Mouse (Mus musculus): ENCODE data around the gene Galnt9. TPM values are rescaled to one million over a fixed set of nuclear protein-coding genes. Genes with fewer than 3 reads are reported as not detected.

Galnt9 gene
- total RNA-seq (2023): 1 to 10 TPM; 5.9 to 6.4 TPM

DNA sequence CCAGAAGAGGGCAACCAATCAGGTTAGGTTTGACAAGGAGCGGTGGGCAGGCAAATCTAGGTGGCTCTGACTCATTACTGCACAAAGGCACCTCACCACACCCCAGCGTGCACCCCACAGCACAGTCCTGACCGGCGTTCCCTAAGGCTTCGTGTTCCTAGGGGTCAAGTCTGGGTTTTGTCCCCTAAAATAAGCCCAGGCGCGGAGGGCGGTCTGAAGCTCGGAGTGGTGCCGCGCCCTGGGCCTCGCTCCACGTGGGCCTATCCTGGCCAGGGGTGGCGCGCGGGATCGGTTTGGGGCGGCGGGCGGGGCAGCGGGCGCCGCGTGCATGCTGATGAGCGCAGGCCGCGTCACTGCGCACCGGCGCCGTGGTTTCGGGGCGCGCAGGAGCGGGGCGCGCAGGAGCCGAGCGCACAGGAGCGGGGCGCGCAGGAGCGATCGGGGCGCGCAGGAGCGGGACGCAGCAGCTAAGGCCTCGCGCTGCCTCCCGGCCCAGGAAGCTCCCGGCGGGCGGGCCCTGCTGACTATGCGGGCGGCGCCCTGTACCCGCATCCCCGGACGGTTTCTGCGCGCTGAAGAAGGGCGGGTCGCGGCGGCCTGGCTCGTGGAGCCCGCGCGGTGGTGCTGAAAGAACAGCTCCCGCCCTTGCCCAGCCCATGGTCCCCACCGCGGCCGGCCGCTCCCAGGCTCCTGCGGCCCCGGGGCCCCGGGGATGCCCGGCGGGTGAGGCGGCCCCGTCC, at the start of gene Galnt9:
Gene Galnt9 (plus strand): TSS at position 405 of the 740 bp plus-strand sequence.

DNA sequence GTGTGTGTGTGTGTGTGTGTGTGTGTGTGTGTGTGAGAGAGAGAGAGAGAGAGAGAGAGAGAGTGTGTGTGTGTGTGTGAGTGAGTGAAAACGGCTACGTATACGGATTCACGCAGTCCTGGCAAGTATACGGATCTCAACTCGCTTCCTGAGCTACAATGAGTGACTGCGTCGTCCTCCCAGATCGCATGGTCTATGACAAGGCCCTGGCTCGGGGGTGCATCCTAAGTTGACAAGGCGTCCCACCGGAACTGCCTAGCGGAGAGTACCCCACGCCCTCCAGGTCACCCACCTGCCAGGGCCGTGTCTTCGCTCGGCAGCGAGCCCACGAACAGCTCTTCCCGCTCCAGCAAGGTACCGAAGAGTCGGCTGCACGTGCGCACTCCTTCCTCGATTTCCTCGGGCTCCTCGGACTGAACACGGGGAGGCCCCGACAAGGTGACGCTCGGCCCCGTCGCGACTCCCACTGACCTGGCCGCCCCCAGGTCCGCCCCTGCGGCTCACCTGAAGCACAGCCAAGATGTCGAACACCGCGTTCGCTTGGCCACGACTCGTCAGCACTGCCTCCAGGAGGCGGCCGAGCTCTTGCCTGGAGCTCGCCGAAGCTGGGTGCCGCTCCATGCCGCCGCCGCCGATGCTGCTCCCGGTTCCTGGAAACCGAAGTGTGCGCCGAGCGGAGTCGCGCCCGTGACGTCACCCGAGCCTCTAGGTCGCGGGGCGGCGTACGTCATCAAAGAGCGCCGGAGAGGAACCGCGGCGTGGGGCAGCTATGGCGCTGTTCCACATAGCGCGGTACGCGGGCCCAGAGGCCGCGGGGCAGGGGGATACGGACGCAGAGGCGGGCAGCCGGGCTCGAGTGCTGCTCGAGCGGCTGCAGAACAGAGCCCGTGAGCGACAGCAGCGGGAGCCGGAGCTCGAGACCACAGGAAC, 108.8 kb downstream of the Galnt9 start, which contains the start of the genes Noc4l and Ddx51:
Gene Noc4l (minus strand): TSS at position 699 of the 930 bp plus-strand sequence.
Gene Ddx51 (plus strand): TSS at position 733 of the 930 bp plus-strand sequence.

Other genes with a start within 250 kb of the Galnt9 start
- not detected for gene P2rx2, start 201.1 kb upstream of the Galnt9 start, total RNA-seq (2023)
- gene Lrcol1, start 199.6 kb upstream of the Galnt9 start, total RNA-seq (2023): not detected
- 10 to 100 TPM; 65.2 to 94.8 TPM for gene Fbrsl1, start 95.9 kb upstream of the Galnt9 start, total RNA-seq (2023)
- 10 to 100 TPM; 23.0 to 23.7 TPM for gene Noc4l, start 109.1 kb downstream of the Galnt9 start, total RNA-seq (2023)
- gene Ddx51, start 109.1 kb downstream of the Galnt9 start, total RNA-seq (2023): 10 to 100 TPM; 13.9 to 15.8 TPM
- 100 to 1,000 TPM; 119 to 120 TPM for gene Ep400, start 226.4 kb downstream of the Galnt9 start, total RNA-seq (2023)
- 10 to 100 TPM in 1 of 2 experiments, 1 to 10 TPM in 1; 9.2 to 12.8 TPM for gene Pus1, start 236.3 kb downstream of the Galnt9 start, total RNA-seq (2023)

Measured in neutrophil, adult 83 days (primary cell).